In the genomic region with DNA sequence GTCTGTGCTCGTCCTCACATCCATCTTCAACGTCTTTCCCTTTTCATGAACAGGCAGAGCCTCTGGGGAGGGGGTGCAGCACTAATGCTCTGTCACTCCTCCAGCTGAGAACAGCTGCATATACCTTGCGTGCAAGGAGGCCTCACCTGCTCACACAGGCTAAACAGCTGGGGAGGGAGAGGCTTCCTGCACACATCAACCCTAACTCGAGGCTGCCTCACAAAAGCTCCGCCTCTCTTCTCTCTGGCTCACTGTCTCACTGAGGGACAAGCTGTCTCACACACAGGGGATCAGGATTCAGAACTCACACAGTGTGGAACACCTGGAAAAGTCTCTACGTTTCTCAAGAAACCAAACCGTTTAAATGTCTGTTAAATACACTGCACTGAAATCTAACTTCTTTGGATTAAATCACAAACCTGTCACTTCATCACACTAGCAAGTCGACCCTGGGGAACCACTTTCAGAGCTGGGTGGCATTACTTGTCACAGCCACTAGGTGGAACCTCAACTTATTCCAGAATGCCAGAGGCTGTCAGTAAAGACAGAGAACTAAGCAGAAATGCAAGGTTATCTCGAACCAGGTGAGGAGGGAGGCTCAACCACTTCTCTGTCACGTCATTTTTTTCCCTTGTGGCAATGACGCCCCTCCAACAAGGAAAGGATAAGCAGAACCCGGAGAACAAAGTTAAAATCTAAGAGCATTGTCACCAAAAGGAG, we compare ENCODE assay signal across 7 mouse cellular contexts.
DNase-seq lines count a peak whose midpoint lies in the region; ATAC-seq lines count a peak whose summit lies in the region.

No protein-coding gene starts in this region.

- WGBS in forebrain, embryonic 15.5 days: 15% methylated on average over 12 of the region's 12 CpGs
- WGBS in intestine, embryonic 15.5 days: 25% methylated on average over 12 of the region's 12 CpGs
- 9% methylated on average over 12 of the region's 12 CpGs for WGBS in midbrain, embryonic 14.5 days

- no peaks in the 10 kb centered on the region for H3K27me3 ChIP-seq in forebrain, embryonic 15.5 days
- no peaks in the 10 kb centered on the region for H3K27me3 ChIP-seq in intestine, embryonic 15.5 days (replicated peaks)
- H3K27me3 ChIP-seq in midbrain, embryonic 14.5 days (ENCODE audit: control insufficient read depth, insufficient read depth, low read length): no peaks in the 10 kb centered on the region

- ATAC-seq in cerebellum, adult (ENCODE audit: insufficient number of reproducible peaks, low FRiP score, low TSS enrichment): peak; percentile 54
- ATAC-seq in forebrain, embryonic 15.5 days (replicated peaks): peak; percentile 56
- peak; percentile 40 for ATAC-seq in intestine, embryonic 15.5 days
- peak; percentile 22; the same call in 1 of the 2 replicates for ATAC-seq in midbrain, embryonic 14.5 days (ENCODE audit: low FRiP score, low TSS enrichment)

- no peak overlapping the region; the same call in 1 of the 2 replicates for H3K9ac ChIP-seq in forebrain, embryonic 15.5 days (replicated peaks)
- H3K9ac ChIP-seq in intestine, embryonic 15.5 days: no peak overlapping the region
- no peak overlapping the region for H3K9ac ChIP-seq in midbrain, embryonic 14.5 days (replicated peaks; ENCODE audit: low read length)

- 0 out of 2 replicates have a peak overlapping the region, but pooled peaks have one; percentile 13 for H3K4me2 ChIP-seq in forebrain, embryonic 15.5 days (replicated peaks)
- H3K4me2 ChIP-seq in intestine, embryonic 15.5 days (replicated peaks): no peak overlapping the region
- peak overlapping the region; percentile 46 for H3K4me2 ChIP-seq in midbrain, embryonic 14.5 days (ENCODE audit: low read length)

- DNase-seq in NIH3T3 (ENCODE audit: low read depth): peak; percentile 66
- peak; percentile 29 to 53 for DNase-seq in left cerebral cortex, postnatal 36 days (ENCODE audit: low spot score in 2 of 2)
- DNase-seq in midbrain, embryonic 14.5 days: peak; percentile 86
- peak; percentile 72 for DNase-seq in thymus, postnatal 14 days

- no peaks in the 10 kb centered on the region for H3K9me3 ChIP-seq in forebrain, embryonic 15.5 days
- no peaks in the 10 kb centered on the region for H3K9me3 ChIP-seq in intestine, embryonic 15.5 days
- H3K9me3 ChIP-seq in midbrain, embryonic 14.5 days (ENCODE audit: control insufficient read depth, low read length): no peaks in the 10 kb centered on the region

- H3K4me3 ChIP-seq in forebrain, embryonic 15.5 days: no peak overlapping the region
- H3K4me3 ChIP-seq in intestine, embryonic 15.5 days (replicated peaks): no peak overlapping the region
- 0 out of 2 replicates have a peak overlapping the region, but pooled peaks have one; percentile 7 for H3K4me3 ChIP-seq in midbrain, embryonic 14.5 days (replicated peaks; ENCODE audit: low read depth, low read length)

- no peak overlapping the region for H3K27ac ChIP-seq in forebrain, embryonic 15.5 days (replicated peaks)
- H3K27ac ChIP-seq in intestine, embryonic 15.5 days: no peak overlapping the region
- 0 out of 2 replicates have a peak overlapping the region, but pooled peaks have one; percentile 32 for H3K27ac ChIP-seq in midbrain, embryonic 14.5 days (replicated peaks; ENCODE audit: low read depth, low read length)

- no peaks in the 10 kb centered on the region for H3K36me3 ChIP-seq in forebrain, embryonic 15.5 days
- no peaks in the 10 kb centered on the region for H3K36me3 ChIP-seq in intestine, embryonic 15.5 days
- H3K36me3 ChIP-seq in midbrain, embryonic 14.5 days (ENCODE audit: control insufficient read depth, insufficient read depth, low read length): no peaks in the 10 kb centered on the region

- peaks cover 33% of the 10 kb centered on the region for H3K4me1 ChIP-seq in forebrain, embryonic 15.5 days
- no peaks in the 10 kb centered on the region for H3K4me1 ChIP-seq in intestine, embryonic 15.5 days (replicated peaks)
- H3K4me1 ChIP-seq in midbrain, embryonic 14.5 days (ENCODE audit: control insufficient read depth, insufficient read depth, low read length): peaks cover 17% of the 10 kb centered on the region

- intact Hi-C loops in left cerebral cortex, postnatal 36 days (cut with DNase I): loop anchor here (2.0 to 10.0 kb wide), 2 partner anchors 170 to 392 kb away; no protein-coding TSS in a partner anchor
